Mouse (Mus musculus) central nervous system, embryonic 14 days (tissue): ENCODE data around the gene Dnajc6. TPM values are rescaled to one million over a fixed set of nuclear protein-coding genes. Genes with fewer than 3 reads are reported as not detected.

Experiments used
- polyA plus RNA-seq: library from polyadenylated mRNA; depleted of rRNA; stranded (reverse); fragments of >200 nt; gene quantifications from 2 replicates; pipeline ENCODE4 v1.2.3, GENCODE M21; 2012; rRNA removed

Dnajc6 gene
- polyA plus RNA-seq, result 36.4 and 39.0 TPM in 2 replicates

DNA sequence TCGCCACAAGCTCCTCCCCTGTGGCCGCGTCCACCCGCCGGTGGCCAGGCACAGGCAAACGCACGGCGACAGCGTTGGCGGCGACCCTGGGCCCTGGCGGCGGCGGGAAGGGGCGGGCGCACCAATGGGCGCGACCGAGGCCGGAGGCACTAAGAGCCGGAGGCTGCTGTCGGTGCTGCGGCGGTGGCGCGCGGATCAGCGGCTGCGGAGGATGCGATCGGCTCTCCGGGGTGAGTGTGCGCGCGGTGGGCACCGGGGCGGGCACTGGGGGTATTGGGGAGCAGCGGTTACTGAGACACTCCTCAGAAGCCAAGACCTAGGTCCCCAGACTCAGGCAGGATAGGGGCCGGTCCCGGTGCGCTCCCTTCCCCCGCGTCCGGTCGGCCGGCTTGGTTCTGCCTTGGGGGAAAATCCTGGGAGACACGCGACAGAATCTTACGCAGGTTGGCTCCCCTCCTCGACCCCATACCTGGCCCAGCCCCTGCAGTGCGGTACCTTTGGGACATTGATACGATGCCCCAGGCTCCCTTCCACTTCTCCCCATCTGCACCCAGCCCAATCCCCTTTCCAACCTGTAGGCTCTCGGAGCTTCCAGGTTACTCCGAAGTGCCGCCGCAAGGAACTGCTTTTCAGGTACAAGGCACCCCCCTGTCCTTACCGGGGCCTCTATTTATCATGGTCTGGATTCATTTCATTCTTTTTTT is at the start of gene Dnajc6:
TSS of gene Dnajc6 (plus strand) at position 115 of the 704 bp plus-strand sequence.

GRCm38 (mm10) chr4:101647196-101647905 is 150.9 kb downstream of the Dnajc6 start, which contains the start of gene Leprot:
TSS of gene Leprot (plus strand) at chr4:101647718.

Other genes starting within 250 kb of the Dnajc6 start
- 41.2 and 50.7 TPM in 2 replicates for gene Jak1, start 231.4 kb upstream of the Dnajc6 start, polyA plus RNA-seq
- 9.7 and 10.1 TPM in 2 replicates for gene Ak4, start 77.4 kb upstream of the Dnajc6 start, polyA plus RNA-seq
- gene Leprot, start 151.1 kb downstream of the Dnajc6 start, polyA plus RNA-seq, result 88.2 and 90.4 TPM in 2 replicates
- gene Lepr, start 220.8 kb downstream of the Dnajc6 start, polyA plus RNA-seq, result 3.2 and 5.6 TPM in 2 replicates